Mouse (Mus musculus): ENCODE data around the gene Ror1. TPM values are rescaled to one million over a fixed set of nuclear protein-coding genes. Genes with fewer than 3 reads are reported as not detected.

The Ror1 gene
- total RNA-seq, 2 experiments from 2014 or later = 9.3 to 12.0 TPM

DNA sequence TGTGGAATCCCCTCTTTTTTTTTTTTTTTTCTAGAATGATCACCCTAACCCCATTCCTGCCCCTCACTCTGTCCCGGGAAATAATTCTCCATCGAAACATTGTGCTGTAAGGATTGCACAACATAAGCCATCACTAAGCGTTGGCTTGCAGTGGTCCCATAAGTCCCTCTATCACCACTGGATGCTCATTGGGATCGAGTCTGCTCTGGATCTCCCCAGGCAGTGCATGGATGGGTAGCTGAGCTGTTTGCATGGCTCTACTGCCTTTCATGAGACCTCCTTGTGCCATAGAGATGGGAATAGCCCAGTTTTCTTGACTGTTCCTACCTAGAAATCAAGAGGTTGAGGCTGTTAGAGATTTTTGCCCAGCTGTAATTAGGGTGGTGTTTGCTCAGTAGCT, 13.0 kb downstream of the Ror1 start:
- DNase-seq = no peak
- intact Hi-C loops (cut with DNase I) = no loop called here

DNA sequence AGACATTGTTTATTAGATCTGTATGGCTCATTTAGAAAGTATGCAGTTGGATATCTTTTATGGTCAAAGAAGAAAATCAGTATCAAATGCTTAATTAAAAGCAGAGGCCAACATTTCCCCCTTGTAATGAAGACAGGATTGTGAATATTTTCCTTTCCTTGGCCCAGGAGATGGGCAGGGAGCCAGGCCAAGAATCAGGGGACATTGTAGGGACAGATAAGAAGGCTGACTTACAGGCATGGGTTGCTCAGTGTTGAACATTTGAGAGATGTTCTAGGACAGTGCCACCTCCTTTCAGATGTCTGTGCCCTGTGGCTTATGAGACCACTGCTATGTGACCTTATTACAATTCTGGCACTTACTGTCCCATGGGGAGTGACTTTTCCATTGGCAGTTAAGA, 18.6 kb downstream of the Ror1 start:
- DNase-seq = peak in 1 of 2 experiments; percentile 26
- intact Hi-C loops (cut with DNase I) = no loop called here

- intact Hi-C loops (cut with DNase I) = no loop called here
- DNase-seq = no peak
These were observed 20.8 kb downstream of the Ror1 start for GRCm38 (mm10) chr4:100116366-100116765.

DNA sequence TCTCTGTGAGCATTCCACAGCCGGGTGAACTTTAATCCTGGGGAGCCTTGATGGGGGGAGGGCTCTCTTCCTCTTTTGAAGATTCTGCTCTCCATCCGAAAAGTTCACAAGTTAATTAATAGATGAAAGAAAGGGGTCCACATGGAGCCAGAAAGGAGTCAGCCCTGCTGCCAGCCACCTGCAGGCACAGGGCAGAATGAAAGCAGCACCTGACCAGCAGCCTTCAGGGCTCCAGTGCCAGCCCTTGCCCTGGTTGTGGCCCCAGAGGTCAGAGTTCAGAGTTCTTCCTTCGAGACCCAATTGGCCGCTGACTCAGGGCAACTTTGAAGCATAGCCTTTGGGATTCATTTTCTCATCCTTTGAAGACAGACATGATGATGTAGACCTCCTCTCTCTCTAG, 23.1 kb downstream of the Ror1 start:
- intact Hi-C loops (cut with DNase I) = no loop called here
- DNase-seq = no peak

- DNase-seq = no peak
- intact Hi-C loops (cut with DNase I) = no loop called here
These were observed 23.8 kb downstream of the Ror1 start for GRCm38 (mm10) chr4:100119431-100119830.

DNA sequence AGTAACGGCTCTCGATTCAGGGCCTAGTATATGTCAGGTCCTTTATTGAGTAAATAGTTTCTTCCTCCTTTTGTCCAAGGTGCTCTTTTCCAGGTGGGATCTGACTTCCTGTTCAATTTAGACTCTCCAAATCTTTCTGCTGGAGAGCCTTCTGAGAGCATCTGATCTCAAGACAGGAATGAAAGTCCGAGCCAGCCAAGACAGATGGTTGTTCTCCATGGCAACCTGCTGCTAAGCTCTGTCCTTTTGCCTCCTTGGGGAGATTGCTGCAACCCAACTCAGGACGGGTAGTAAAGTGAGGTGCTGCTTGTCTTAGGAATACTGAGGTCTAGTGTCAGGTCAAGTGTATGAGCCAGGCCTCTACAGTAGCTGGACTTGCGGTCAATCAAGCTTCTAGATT, 25.0 kb downstream of the Ror1 start:
- no peak for DNase-seq
- intact Hi-C loops (cut with DNase I) = no loop called here

DNA sequence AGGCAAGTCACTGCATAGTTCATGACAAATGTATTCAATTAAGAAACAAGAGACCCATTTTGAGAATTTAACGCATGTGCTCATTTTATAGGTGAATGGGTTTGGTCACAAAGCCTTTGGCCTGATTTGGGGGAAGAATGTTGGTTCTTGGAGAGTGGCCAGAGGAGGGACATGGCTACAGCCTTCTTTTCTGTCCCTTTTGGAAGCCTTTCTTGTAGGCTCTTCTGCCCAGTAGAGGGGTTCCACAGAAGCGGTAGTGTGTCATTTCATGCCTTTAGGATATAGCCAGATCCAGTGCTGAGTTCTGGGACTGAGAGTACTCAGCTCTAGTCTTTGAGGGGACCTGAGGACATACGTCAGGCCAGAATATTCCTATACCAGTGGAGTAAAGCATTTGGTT, 26.8 kb downstream of the Ror1 start:
- intact Hi-C loops (cut with DNase I) = no loop called here
- DNase-seq = no peak

DNA sequence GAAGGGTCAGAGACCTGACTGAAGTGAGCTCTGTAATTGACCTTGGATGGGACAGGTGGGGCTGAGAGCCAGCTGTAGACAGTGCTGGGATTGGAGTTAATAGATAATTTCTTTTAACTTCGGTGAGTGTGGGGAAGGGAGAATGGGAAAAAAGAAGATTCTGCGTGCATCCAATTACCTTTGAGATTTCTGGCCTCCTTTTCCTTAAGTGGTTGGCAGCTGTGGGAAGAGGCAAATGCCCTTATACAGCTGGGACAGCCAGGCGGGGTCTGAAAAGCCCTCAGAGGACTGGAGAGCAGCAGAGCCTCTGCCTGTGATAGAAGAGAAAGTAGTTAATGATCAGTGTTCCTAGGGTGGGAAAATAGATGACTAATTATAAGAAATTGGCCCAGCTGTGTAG, 27.9 kb downstream of the Ror1 start:
- intact Hi-C loops (cut with DNase I) = no loop called here

DNA sequence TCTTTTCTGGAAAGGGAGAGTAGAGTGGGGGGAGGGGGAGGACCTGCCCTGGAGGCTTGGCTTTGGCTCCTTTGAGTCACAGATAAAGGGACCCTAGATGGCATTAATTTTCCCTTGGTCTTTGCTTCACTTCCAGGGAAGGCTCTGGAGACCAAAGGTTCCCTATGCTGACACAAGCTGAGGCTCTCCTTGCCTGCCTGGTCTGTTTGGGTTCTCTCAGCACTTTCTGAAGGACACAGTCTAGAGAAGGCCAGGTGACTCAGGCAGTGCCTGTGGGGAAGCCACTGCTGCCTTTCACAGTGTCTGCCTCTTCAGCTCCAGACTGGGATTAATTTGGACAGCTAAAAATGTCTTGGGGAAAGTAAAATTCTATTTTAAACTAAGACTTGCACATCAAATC, 28.5 kb downstream of the Ror1 start:
- intact Hi-C loops (cut with DNase I) = no loop called here
- DNase-seq = no peak

More for the DNA sequence above, 27.9 kb downstream of the Ror1 start:
- DNase-seq = no peak

- no peak for DNase-seq
- intact Hi-C loops (cut with DNase I) = no loop called here
These were observed 29.3 kb downstream of the Ror1 start for GRCm38 (mm10) chr4:100124935-100125334.

GRCm38 (mm10) chr4:100126531-100127310, 31.1 kb downstream of the Ror1 start:
- intact Hi-C loops (cut with DNase I) = no loop called here
- no peak for DNase-seq

- DNase-seq = no peak
- intact Hi-C loops (cut with DNase I) = no loop called here
These were observed 32.7 kb downstream of the Ror1 start for GRCm38 (mm10) chr4:100128026-100128922.

DNA sequence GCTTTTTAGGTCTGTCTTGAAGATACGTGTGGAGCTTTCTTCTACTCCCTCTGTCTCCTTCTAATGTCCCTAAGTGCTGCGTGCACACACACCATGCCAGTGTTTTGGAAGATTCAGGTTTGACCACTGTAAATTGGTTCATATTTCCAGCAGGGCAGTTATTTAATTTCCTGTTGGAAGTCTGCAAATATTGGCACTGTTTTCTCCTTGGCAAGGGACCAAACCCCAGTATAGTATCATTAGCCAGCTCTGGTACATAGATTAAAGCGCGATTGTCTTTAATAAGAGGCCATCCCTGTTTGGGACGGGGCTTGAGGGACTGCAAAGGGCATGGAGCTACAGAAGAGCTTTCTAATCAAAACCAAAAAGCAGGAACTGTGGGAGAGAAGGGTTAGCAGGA, 33.6 kb downstream of the Ror1 start:
- peak in 1 of 2 experiments; percentile 28 for DNase-seq
- intact Hi-C loops (cut with DNase I) = no loop called here

DNA sequence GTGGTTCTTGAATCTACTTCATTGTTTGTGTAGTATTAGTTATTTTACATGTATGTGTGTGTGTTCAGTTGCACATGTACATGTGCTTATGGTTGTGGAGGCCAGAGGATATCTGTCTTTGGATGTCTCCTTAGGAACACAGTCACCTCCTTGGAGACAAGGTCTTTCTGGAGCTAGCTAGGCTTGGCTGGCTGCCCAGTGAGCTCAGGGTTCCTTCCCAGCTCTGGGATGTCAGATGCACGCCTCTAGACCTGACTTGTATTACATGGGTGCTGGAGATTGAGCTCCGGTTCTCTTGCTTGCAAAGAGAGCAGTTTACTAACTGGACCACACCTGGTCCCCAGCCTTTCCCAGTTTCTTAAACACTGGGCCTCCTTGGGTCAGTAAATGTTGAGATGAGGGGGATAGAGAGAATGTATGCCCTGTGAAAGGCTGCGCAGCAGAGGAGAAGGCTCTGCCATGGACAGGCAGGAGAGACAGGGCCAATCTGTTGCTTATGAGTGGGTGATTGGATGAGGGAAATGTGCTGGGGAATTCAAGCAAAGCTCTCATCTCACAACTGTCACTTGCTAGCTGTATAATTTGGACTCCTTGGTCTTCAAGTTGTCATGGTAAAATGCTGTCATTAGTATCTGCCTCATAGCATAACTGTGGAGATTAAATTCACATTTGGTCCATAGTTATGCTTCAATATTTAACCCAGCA, 35.3 kb downstream of the Ror1 start:
- intact Hi-C loops (cut with DNase I) = no loop called here
- peak; percentile 53 to 60 for DNase-seq

DNA sequence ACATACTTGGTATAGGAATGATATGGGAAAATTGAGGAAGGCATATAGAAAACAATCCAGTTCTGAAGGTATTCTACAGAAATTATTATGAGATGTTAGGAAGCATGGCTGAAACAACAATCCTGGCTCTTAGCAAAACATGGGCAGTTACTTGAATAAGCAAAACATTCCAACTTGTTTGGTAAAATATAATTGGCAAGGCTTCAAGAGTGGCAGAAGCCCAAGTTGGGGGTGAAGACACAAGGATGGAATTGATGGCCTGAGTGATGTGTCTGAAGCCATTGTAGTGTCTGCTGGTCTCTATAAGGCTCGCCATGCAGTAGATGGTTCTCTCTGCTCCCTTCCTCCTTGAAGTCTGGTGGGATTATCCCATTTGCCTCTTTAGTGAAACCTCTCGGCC, 35.9 kb downstream of the Ror1 start:
- DNase-seq = no peak
- intact Hi-C loops (cut with DNase I) = no loop called here

GRCm38 (mm10) chr4:100132261-100132660, 36.7 kb downstream of the Ror1 start:
- no peak for DNase-seq
- intact Hi-C loops (cut with DNase I) = no loop called here

DNA sequence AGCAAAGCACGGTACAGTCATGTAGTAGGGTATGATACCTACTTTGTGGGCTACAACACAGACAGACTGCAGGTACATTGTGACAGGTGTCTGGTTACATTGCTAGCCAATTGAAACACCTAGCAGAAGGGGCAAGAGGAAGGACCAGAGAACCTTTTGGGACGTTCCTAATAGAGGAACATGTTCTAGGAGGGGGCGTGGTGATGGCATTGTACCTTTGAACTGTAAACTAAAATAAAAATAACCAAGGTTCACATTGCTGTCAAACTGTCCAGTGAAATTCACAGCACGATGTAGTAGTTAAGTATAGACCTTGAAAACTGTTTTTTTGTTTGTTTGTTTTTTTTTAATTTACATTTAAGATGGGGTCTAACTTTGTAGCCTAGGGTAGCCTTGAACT, 40.5 kb downstream of the Ror1 start:
- DNase-seq = no peak
- intact Hi-C loops (cut with DNase I) = no loop called here

GRCm38 (mm10) chr4:100137102-100137835, 41.7 kb downstream of the Ror1 start:
- intact Hi-C loops (cut with DNase I) = no loop called here
- DNase-seq = no peak

GRCm38 (mm10) chr4:100141626-100142025, 46.0 kb downstream of the Ror1 start:
- no peak for DNase-seq
- intact Hi-C loops (cut with DNase I) = no loop called here

- intact Hi-C loops (cut with DNase I) = no loop called here
- no peak for DNase-seq
These were observed 49.2 kb downstream of the Ror1 start for GRCm38 (mm10) chr4:100144744-100145143.
